Mouse (Mus musculus): ENCODE data around the gene 9930021J03Rik. TPM values are rescaled to one million over a fixed set of nuclear protein-coding genes. Genes with fewer than 3 reads are reported as not detected.

Gene 9930021J03Rik
- 15.2 and 19.1 TPM in 2 replicates for polyA plus RNA-seq (2012; rRNA removed)

- Histone ChIP-seq H3K27ac (ENCODE audit: control insufficient read depth, insufficient read depth, low read depth, low read length) (peak within 1 kb of the TSS; percentile 89), H3K36me3 (ENCODE audit: control insufficient read depth, insufficient read depth, low read length) (no peaks in the 10 kb centered on the region), H3K4me3 (ENCODE audit: control insufficient read depth, low read depth, low read length) (peak within 1 kb of the TSS; percentile 94), H3K4me1 (ENCODE audit: control insufficient read depth, insufficient read depth, low read length) (peaks cover 3% of the 10 kb centered on the region), H3K27me3 (ENCODE audit: control insufficient read depth, insufficient read depth, low read length) (no peaks in the 10 kb centered on the region)
- TF ChIP-seq POLR2A (IDR thresholded peaks at IDR 0.05; ENCODE audit: control insufficient read depth, low read depth, low read length) (peak; percentile 50; the same call in 1 of the 2 replicates), CTCF (IDR thresholded peaks at IDR 0.05; ENCODE audit: control insufficient read depth, insufficient read depth, insufficient replicate concordance, low read depth, low read length) (0 out of 2 replicates have a peak, but pooled peaks have one; percentile 4)
These were observed at the start of gene 9930021J03Rik for GRCm38 (mm10) chr19:29805917-29806785. TSS of gene 9930021J03Rik (minus strand) at chr19:29805989.

- no peak overlapping the region for H3K27ac ChIP-seq (ENCODE audit: control insufficient read depth, insufficient read depth, low read depth, low read length)
- no peak for TF ChIP-seq CTCF (IDR thresholded peaks at IDR 0.05; ENCODE audit: control insufficient read depth, insufficient read depth, insufficient replicate concordance, low read depth, low read length)
- no peak for TF ChIP-seq POLR2A (IDR thresholded peaks at IDR 0.05; ENCODE audit: control insufficient read depth, low read depth, low read length)
- H3K4me3 ChIP-seq (ENCODE audit: control insufficient read depth, low read depth, low read length) = no peak overlapping the region
- no peaks in the 10 kb centered on the region for H3K27me3 ChIP-seq (ENCODE audit: control insufficient read depth, insufficient read depth, low read length)
- H3K4me1 ChIP-seq (ENCODE audit: control insufficient read depth, insufficient read depth, low read length) = no peaks in the 10 kb centered on the region
- H3K36me3 ChIP-seq (ENCODE audit: control insufficient read depth, insufficient read depth, low read length) = no peaks in the 10 kb centered on the region
These were observed 47.9 kb upstream of the 9930021J03Rik start for GRCm38 (mm10) chr19:29853711-29854110.

GRCm38 (mm10) chr19:29851036-29851690, 45.4 kb upstream of the 9930021J03Rik start:
- Histone ChIP-seq H3K36me3 (ENCODE audit: control insufficient read depth, insufficient read depth, low read length) (no peaks in the 10 kb centered on the region), H3K4me1 (ENCODE audit: control insufficient read depth, insufficient read depth, low read length) (no peaks in the 10 kb centered on the region), H3K4me3 (ENCODE audit: control insufficient read depth, low read depth, low read length) (no peak overlapping the region), H3K27me3 (ENCODE audit: control insufficient read depth, insufficient read depth, low read length) (no peaks in the 10 kb centered on the region), H3K27ac (ENCODE audit: control insufficient read depth, insufficient read depth, low read depth, low read length) (no peak overlapping the region)
- TF ChIP-seq POLR2A (IDR thresholded peaks at IDR 0.05; ENCODE audit: control insufficient read depth, low read depth, low read length) (no peak), CTCF (IDR thresholded peaks at IDR 0.05; ENCODE audit: control insufficient read depth, insufficient read depth, insufficient replicate concordance, low read depth, low read length) (no peak)

GRCm38 (mm10) chr19:29849924-29850551, 44.2 kb upstream of the 9930021J03Rik start:
- Histone ChIP-seq H3K27ac (ENCODE audit: control insufficient read depth, insufficient read depth, low read depth, low read length) (no peak overlapping the region), H3K27me3 (ENCODE audit: control insufficient read depth, insufficient read depth, low read length) (no peaks in the 10 kb centered on the region), H3K4me1 (ENCODE audit: control insufficient read depth, insufficient read depth, low read length) (no peaks in the 10 kb centered on the region), H3K36me3 (ENCODE audit: control insufficient read depth, insufficient read depth, low read length) (no peaks in the 10 kb centered on the region), H3K4me3 (ENCODE audit: control insufficient read depth, low read depth, low read length) (no peak overlapping the region)
- TF ChIP-seq POLR2A (IDR thresholded peaks at IDR 0.05; ENCODE audit: control insufficient read depth, low read depth, low read length) (no peak), CTCF (IDR thresholded peaks at IDR 0.05; ENCODE audit: control insufficient read depth, insufficient read depth, insufficient replicate concordance, low read depth, low read length) (no peak)

GRCm38 (mm10) chr19:29844036-29844661, 38.4 kb upstream of the 9930021J03Rik start:
- Histone ChIP-seq H3K27ac (ENCODE audit: control insufficient read depth, insufficient read depth, low read depth, low read length) (no peak overlapping the region), H3K36me3 (ENCODE audit: control insufficient read depth, insufficient read depth, low read length) (no peaks in the 10 kb centered on the region), H3K4me3 (ENCODE audit: control insufficient read depth, low read depth, low read length) (no peak overlapping the region), H3K27me3 (ENCODE audit: control insufficient read depth, insufficient read depth, low read length) (no peaks in the 10 kb centered on the region), H3K4me1 (ENCODE audit: control insufficient read depth, insufficient read depth, low read length) (no peaks in the 10 kb centered on the region)
- TF ChIP-seq POLR2A (IDR thresholded peaks at IDR 0.05; ENCODE audit: control insufficient read depth, low read depth, low read length) = no peak
- TF ChIP-seq CTCF (IDR thresholded peaks at IDR 0.05; ENCODE audit: control insufficient read depth, insufficient read depth, insufficient replicate concordance, low read depth, low read length) = no peak

- no peaks in the 10 kb centered on the region for H3K27me3 ChIP-seq (ENCODE audit: control insufficient read depth, insufficient read depth, low read length)
- TF ChIP-seq POLR2A (IDR thresholded peaks at IDR 0.05; ENCODE audit: control insufficient read depth, low read depth, low read length) (no peak), CTCF (IDR thresholded peaks at IDR 0.05; ENCODE audit: control insufficient read depth, insufficient read depth, insufficient replicate concordance, low read depth, low read length) (no peak)
- H3K36me3 ChIP-seq (ENCODE audit: control insufficient read depth, insufficient read depth, low read length) = no peaks in the 10 kb centered on the region
- H3K4me1 ChIP-seq (ENCODE audit: control insufficient read depth, insufficient read depth, low read length) = no peaks in the 10 kb centered on the region
- H3K27ac ChIP-seq (ENCODE audit: control insufficient read depth, insufficient read depth, low read depth, low read length) = no peak overlapping the region
- no peak overlapping the region for H3K4me3 ChIP-seq (ENCODE audit: control insufficient read depth, low read depth, low read length)
These were observed 37.8 kb upstream of the 9930021J03Rik start for GRCm38 (mm10) chr19:29843641-29844035.
